Mouse (Mus musculus) thymus, adult 2 months (tissue): ENCODE data around the gene Cradd. TPM values are rescaled to one million over a fixed set of nuclear protein-coding genes. Genes with fewer than 3 reads are reported as not detected.

Experiments
- DNase-seq: peaks from one replicate; pipeline ENCODE4 v3.0.0; 2021
- H3K27ac ChIP-seq: fragments of 200-500 bp; 2 replicates; pipeline ENCODE4 v1.5.1; 2012; ENCODE audit warnings: low read length, control low read depth; ENCODE audit not compliant: control insufficient read depth, insufficient read depth
- H3K27me3 ChIP-seq: fragments of 200-500 bp; 2 replicates; pipeline ENCODE4 v1.6.1; 2012; ENCODE audit warnings: mild to moderate bottlenecking, low read length, moderate library complexity, mixed read lengths; ENCODE audit not compliant: control insufficient read depth, insufficient read depth
- H3K36me3 ChIP-seq: fragments of 200-500 bp; 2 replicates; pipeline ENCODE4 v1.6.1; 2012; ENCODE audit warnings: mild to moderate bottlenecking, low read length, moderate library complexity; ENCODE audit not compliant: control insufficient read depth, insufficient read depth
- H3K4me1 ChIP-seq: fragments of 200-500 bp; replicated peaks from 2 replicates; pipeline ENCODE4 v1.6.1; 2012; ENCODE audit warnings: low read length; ENCODE audit not compliant: control insufficient read depth, insufficient read depth
- H3K4me3 ChIP-seq: fragments of 200-500 bp; 2 replicates; pipeline ENCODE4 v1.5.1; 2012; ENCODE audit warnings: mild to moderate bottlenecking, low read length, control low read depth, moderate library complexity; ENCODE audit not compliant: control insufficient read depth, insufficient read depth
- CTCF ChIP-seq: fragments of 200-500 bp; IDR thresholded peaks from 2 replicates; pipeline ENCODE4 v1.5.1; 2012; ENCODE audit warnings: mild to moderate bottlenecking, control low read depth, low read length, moderate library complexity, borderline replicate concordance; ENCODE audit not compliant: control insufficient read depth, poor library complexity, insufficient read depth; ENCODE audit errors: extremely low read depth
- POLR2A ChIP-seq: fragments of 200-500 bp; IDR thresholded peaks from 2 replicates; pipeline ENCODE4 v1.6.1; 2012; ENCODE audit warnings: mild to moderate bottlenecking, low read length, control low read depth, moderate library complexity; ENCODE audit not compliant: control insufficient read depth, poor library complexity, insufficient read depth; ENCODE audit errors: extremely low read depth
- WGBS: fragments of 180-500 bp; shearing (Covaris S2); methylation state at CpG from one replicate; pipeline ENCODE4 v1.1.7; 2018; 5-methylcytosine and 5-hydroxymethylcytosine counted together
- polyA plus RNA-seq: library from polyadenylated mRNA; depleted of rRNA; stranded (reverse); fragments of >200 nt; gene quantifications from 2 replicates; pipeline ENCODE4 v1.2.3, GENCODE M21; 2012

The Cradd gene
- polyA plus RNA-seq, 1 experiment = 15.8 TPM

DNA sequence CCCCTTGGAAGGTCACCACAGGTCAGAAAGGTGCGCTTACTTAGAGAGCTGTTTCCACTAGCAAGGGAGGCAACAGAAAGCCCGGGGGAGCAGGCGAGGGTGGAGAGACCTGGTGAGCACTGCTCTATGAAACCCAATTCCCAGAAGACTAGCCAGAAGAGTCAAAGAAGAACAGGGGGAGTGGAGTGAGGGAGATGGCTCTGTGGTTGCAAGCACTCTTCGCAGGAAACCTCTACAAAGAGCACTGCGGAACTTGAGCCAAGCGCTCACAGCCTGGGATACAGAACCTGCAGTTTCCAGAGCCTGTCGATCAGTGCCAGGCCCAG is 24.2 kb downstream of the Cradd start:
- peaks cover 8% of the 10 kb centered on the region for H3K4me1 ChIP-seq
- H3K4me3 ChIP-seq = no peak overlapping the region
- no peaks in the 10 kb centered on the region for H3K27me3 ChIP-seq
- no peak overlapping the region for H3K27ac ChIP-seq
- DNase-seq = no peak
- TF ChIP-seq CTCF (no peak), POLR2A (no peak)
- no peaks in the 10 kb centered on the region for H3K36me3 ChIP-seq
- WGBS = 32% methylated on average over 7 of the region's 7 CpGs

DNA sequence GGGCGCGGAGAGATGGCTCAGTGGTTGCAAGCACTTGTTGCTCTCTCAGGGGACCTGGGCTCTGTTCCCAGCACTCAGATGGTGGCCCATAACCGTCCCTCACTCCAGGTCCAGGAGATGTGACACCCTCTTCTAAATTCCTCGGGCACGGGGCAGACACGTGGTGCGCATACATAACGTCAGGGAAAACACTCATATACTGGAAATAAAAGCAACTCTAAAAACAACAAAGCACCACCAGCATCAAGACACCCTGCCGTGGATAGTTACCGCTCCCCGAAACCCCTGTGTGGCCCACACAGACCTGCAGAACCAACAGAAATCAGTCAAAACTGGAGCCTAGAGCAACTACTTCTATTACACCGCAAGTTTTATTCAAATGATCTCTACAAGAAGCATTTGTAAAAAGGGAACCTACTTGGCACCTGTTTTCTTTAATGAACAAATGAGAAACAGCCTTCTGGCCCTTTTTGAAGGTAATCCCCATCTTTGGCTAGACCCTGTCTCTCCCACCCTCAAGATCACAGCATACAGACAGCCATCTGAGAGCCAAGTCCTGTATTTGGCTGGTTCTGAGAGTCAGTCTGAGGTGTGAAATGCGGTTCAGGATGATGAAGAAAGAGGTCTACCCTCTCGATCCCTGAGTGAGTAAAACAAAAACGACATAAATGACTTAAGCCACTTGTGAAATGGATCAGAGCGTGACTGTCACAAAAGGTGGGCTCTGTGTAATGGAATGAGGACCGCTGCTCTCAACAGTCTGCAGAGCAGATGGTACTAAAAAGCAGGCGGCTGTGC is 24.7 kb downstream of the Cradd start:
- no peak for TF ChIP-seq POLR2A
- TF ChIP-seq CTCF = no peak
- Histone ChIP-seq H3K27ac (no peak overlapping the region), H3K27me3 (no peaks in the 10 kb centered on the region), H3K4me3 (no peak overlapping the region), H3K4me1 (peaks cover 8% of the 10 kb centered on the region), H3K36me3 (no peaks in the 10 kb centered on the region)
- WGBS = 90% methylated on average over 18 of the region's 18 CpGs
- no peak for DNase-seq

DNA sequence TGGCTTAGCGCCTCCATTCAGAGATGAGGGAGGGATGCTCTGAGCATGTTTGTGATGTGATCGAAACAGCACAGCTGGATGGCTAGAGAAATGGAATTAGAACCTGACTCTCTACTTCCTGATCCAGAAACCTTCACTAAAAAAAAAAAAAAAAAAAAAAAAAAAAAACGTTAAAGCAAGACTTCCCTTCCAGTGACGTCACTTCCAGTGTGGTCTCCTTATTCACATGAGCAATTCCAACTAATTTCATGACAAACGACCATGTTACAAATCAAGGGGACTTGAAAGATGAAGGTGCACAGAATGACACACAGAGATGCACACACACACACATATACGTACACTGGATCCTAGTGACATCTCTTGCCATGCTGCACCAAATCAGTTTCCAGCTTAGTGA is 25.4 kb downstream of the Cradd start:
- no peak for DNase-seq
- TF ChIP-seq POLR2A = no peak
- TF ChIP-seq CTCF = no peak
- H3K4me1 ChIP-seq = peaks cover 8% of the 10 kb centered on the region
- H3K27ac ChIP-seq = no peak overlapping the region
- no peak overlapping the region for H3K4me3 ChIP-seq
- H3K27me3 ChIP-seq = no peaks in the 10 kb centered on the region
- H3K36me3 ChIP-seq = no peaks in the 10 kb centered on the region
- WGBS = 82% methylated on average over 6 of the region's 6 CpGs

DNA sequence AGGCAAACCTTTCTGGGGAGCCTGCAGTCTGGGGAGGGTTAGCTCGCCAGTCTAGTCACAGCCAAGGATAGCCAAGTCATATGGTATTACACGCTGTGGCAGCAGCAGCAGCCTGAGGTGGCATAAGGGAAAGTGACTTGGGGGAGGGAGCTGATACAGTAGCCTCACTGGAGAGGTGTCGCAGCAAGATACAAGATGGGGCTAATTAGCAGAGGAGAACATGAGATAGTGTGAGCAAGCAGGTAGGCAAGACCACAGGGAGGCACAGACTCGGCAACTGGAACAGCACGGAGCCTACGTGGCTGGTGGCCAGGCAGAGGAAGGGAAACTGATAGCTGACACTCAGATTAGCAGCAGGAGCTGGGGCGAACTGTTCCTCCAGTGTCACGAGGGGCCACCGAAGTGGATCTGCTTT is 26.2 kb downstream of the Cradd start:
- 76% methylated on average over 9 of the region's 9 CpGs for WGBS
- no peak overlapping the region for H3K4me3 ChIP-seq

DNA sequence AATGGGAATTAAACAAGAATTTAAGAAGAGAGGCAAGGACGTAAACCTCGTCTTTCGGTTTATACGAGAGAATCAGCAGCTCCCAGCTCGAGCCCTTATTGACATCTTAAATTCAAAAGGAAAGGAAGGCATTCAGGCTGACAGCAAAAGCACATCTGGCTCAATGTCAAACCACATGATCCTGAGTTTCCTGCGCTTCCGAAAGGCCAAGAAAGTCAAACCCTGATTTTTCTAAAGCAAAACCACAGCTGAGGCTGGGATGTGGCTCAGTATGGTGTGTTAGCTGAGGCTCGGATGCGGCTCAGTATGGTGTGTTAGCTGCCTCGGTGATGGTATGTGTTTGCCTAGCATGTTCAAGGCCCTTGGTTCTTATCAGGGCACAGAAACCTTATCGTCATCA is 26.9 kb downstream of the Cradd start:
- Histone ChIP-seq H3K4me3 (no peak overlapping the region), H3K27me3 (no peaks in the 10 kb centered on the region), H3K36me3 (no peaks in the 10 kb centered on the region), H3K27ac (no peak overlapping the region), H3K4me1 (peaks cover 10% of the 10 kb centered on the region)
- DNase-seq = no peak
- TF ChIP-seq POLR2A = no peak
- no peak for TF ChIP-seq CTCF
- 20% methylated on average over 11 of the region's 11 CpGs for WGBS

More for the DNA sequence above, 26.2 kb downstream of the Cradd start:
- Histone ChIP-seq H3K36me3 (no peaks in the 10 kb centered on the region), H3K27me3 (no peaks in the 10 kb centered on the region), H3K27ac (no peak overlapping the region), H3K4me1 (peaks cover 8% of the 10 kb centered on the region)
- no peak for DNase-seq
- no peak for TF ChIP-seq POLR2A
- no peak for TF ChIP-seq CTCF

DNA sequence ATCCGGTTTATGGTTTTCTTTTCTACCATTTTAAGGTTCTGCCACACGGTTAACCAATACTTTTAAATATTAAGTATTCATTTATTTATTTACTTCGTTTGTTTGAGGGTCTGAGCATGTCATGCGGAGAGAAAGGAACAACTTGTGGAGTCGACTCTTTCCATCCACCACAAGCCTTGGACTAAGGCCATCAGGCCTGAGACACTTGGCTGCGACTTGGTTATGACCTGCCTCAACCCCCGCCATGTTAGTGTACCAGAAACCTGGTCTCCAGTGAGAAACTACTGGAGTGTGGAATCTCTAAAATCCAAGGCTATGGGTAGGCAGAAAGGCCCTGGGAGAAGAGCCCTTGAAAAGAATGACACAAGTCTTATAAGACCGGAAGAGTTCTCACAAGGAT is 30.7 kb downstream of the Cradd start:
- 96% methylated on average over 8 of the region's 8 CpGs for WGBS

DNA sequence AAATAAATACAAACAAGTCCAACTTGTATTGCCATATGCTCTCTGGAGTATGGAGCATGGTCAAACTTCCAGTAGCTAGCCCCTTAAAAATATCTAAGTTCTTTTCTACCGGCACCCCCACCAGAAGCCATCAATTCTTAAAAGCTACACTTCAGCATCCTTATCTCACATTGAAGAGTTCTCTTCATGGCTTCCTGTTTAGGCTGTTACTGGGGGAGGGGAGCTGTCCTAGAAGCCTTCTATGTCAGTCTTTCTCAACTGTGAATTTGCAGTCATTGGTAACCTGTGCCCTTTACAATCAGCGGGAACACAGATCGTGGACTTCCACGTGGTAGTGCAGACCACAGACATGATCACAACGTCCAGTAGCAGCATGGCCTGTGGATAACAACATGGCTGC is 31.7 kb downstream of the Cradd start:
- peaks cover 6% of the 10 kb centered on the region for H3K4me1 ChIP-seq
- no peak for DNase-seq
- no peak for TF ChIP-seq CTCF
- TF ChIP-seq POLR2A = no peak
- H3K27ac ChIP-seq = no peak overlapping the region
- WGBS = 83% methylated on average over 5 of the region's 5 CpGs
- no peak overlapping the region for H3K4me3 ChIP-seq
- no peaks in the 10 kb centered on the region for H3K27me3 ChIP-seq
- no peaks in the 10 kb centered on the region for H3K36me3 ChIP-seq

More for the DNA sequence above, 30.7 kb downstream of the Cradd start:
- Histone ChIP-seq H3K4me3 (no peak overlapping the region), H3K4me1 (peaks cover 10% of the 10 kb centered on the region), H3K36me3 (no peaks in the 10 kb centered on the region), H3K27me3 (no peaks in the 10 kb centered on the region), H3K27ac (no peak overlapping the region)
- TF ChIP-seq CTCF (no peak), POLR2A (no peak)
- DNase-seq = no peak
